Mouse (Mus musculus) heart, embryonic 13.5 days (tissue): ENCODE results near the gene Sgms1. TPM values are rescaled to one million over a fixed set of nuclear protein-coding genes. Genes with fewer than 3 reads are reported as not detected.

Source experiments
- ATAC-seq: fragments of 200-750 bp; cut with Nextera tagmentation; 2 replicates; pipeline ENCODE4 v1.8.0; 2017; ENCODE audit warnings: moderate TSS enrichment; ENCODE audit not compliant: insufficient number of reproducible peaks, low FRiP score, low TSS enrichment; ENCODE audit errors: extremely low read depth
- H3K27ac ChIP-seq: fragments of 300-500 bp; sonication (generic); replicated peaks from 2 replicates; pipeline ENCODE4 v1.5.1; 2015; ENCODE audit warnings: moderate library complexity, mild to moderate bottlenecking, inconsistent platforms
- H3K27me3 ChIP-seq: fragments of 300-500 bp; sonication (generic); replicated peaks from 2 replicates; pipeline ENCODE4 v1.6.1; 2015; ENCODE audit warnings: mild to moderate bottlenecking, inconsistent platforms
- H3K36me3 ChIP-seq: fragments of 300-500 bp; sonication (generic); 2 replicates; pipeline ENCODE4 v1.6.1; 2015; ENCODE audit warnings: mild to moderate bottlenecking, inconsistent platforms
- H3K4me1 ChIP-seq: fragments of 300-500 bp; sonication (generic); 2 replicates; pipeline ENCODE4 v1.6.1; 2015; ENCODE audit warnings: inconsistent platforms
- H3K4me2 ChIP-seq: fragments of 300-500 bp; sonication (generic); 2 replicates; pipeline ENCODE4 v1.6.1; 2015; ENCODE audit warnings: inconsistent platforms, mild to moderate bottlenecking, moderate library complexity
- H3K4me3 ChIP-seq: fragments of 300-500 bp; sonication (generic); 2 replicates; pipeline ENCODE4 v1.5.1; 2015; ENCODE audit warnings: moderate library complexity, mild to moderate bottlenecking, inconsistent platforms
- H3K9ac ChIP-seq: fragments of 300-500 bp; sonication (generic); 2 replicates; pipeline ENCODE4 v1.6.1; 2015; ENCODE audit warnings: inconsistent platforms, mild to moderate bottlenecking, moderate library complexity
- H3K9me3 ChIP-seq: fragments of 300-500 bp; sonication (generic); 2 replicates; pipeline ENCODE4 v1.6.1; 2016; ENCODE audit warnings: inconsistent platforms
- WGBS: fragments of 180-500 bp; shearing (Covaris S2); methylation state at CpG from one replicate; pipeline ENCODE4 v1.1.7; 2015; ENCODE audit warnings: mixed read lengths; 5-methylcytosine and 5-hydroxymethylcytosine counted together
- polyA plus RNA-seq: library from polyadenylated mRNA; unstranded; fragments of >200 nt; fragmentation: Nextera tagmentation; extraction: Ambion mirVana; gene quantifications from 2 replicates; pipeline ENCODE4 v1.2.1, GENCODE M21; 2015

The Sgms1 gene
- polyA plus RNA-seq, 1 experiment from 2014 or later: 33.3 TPM

DNA sequence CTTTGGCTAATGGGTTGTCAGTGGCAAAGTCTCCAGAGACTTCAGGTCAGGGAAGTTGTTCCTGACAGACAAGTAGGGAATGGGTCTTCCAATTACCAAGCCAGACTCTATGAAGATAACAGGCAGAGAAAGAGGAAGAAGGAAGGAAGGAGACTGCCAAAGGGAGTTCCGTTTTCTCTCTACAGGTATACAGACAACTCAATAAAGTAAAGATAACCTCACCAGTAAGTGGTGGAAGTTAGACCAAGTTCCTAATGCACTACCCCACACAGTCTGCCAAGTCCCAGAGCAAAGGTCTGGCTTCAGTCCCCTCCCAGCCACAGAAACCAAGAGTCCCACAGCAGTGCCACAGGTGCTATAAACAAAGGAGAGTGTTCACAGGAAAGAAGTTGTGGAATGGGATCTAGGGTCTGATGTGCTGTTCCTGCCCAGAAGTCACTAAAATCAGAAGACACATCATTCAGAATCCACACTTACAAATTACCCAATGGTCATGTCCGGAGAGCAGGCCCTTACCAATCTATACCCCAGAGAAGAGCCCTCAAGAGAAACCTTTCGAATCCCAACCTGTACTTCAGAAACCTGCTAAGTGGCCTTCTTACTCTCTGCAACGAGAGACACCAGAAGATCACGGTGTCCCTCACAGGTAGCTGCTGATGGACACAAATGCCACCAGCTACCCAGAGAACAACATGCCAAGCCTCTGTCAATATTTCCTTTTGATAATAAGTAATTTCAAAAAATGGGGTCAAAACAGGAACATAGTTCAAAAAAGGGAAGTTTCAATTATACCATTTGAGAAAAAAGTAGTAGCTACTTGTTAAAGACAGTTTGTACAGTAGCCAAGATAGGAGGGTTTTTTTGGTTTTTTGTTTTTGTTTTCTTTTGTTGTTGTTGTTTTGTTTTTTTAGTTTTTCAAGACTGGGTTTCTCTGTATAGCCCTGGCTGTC, 140.1 kb downstream of the Sgms1 start:
- Histone ChIP-seq H3K36me3 (no peaks in the 10 kb centered on the region), H3K4me1 (peaks cover 28% of the 10 kb centered on the region), H3K9me3 (no peaks in the 10 kb centered on the region), H3K4me3 (no peak overlapping the region), H3K4me2 (no peak overlapping the region), H3K27me3 (no peaks in the 10 kb centered on the region), H3K27ac (no peak overlapping the region), H3K9ac (no peak overlapping the region)
- no peak for ATAC-seq
- 72% methylated on average over 5 of the region's 5 CpGs for WGBS

DNA sequence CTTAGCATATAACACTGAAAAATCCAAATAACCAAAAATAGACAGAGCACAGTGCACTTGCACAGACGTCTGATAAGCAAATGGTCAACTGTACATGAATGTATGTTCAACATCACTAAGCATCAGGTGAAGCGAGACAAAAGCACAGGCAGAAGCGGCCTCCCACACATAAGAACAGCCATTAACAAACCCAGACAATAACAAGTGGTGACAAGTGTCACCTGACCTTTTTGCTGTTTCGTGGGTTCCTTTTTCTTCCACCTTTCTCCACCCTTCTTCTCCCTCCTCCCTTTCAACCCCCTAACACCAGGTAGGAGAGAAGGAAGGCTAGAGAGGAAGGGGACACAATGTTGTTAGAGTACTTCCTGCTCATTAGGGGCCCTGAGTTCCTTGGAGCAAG, 144.6 kb downstream of the Sgms1 start:
- Histone ChIP-seq H3K4me2 (no peak overlapping the region), H3K27me3 (no peaks in the 10 kb centered on the region), H3K4me1 (peaks cover 31% of the 10 kb centered on the region), H3K4me3 (no peak overlapping the region), H3K27ac (no peak overlapping the region), H3K9ac (no peak overlapping the region), H3K9me3 (no peaks in the 10 kb centered on the region), H3K36me3 (no peaks in the 10 kb centered on the region)
- 52% methylated on average over 4 of the region's 4 CpGs for WGBS
- no peak for ATAC-seq

GRCm38 (mm10) chr19:32243246-32243645, 146.3 kb downstream of the Sgms1 start:
- ATAC-seq: no peak
- no peaks in the 10 kb centered on the region for H3K9me3 ChIP-seq
- no peaks in the 10 kb centered on the region for H3K27me3 ChIP-seq
- no peak overlapping the region for H3K4me3 ChIP-seq
- no peak overlapping the region for H3K27ac ChIP-seq
- peaks cover 47% of the 10 kb centered on the region for H3K4me1 ChIP-seq
- no peak overlapping the region for H3K9ac ChIP-seq
- no peak overlapping the region for H3K4me2 ChIP-seq
- WGBS: 91% methylated on average over 9 of the region's 9 CpGs
- no peaks in the 10 kb centered on the region for H3K36me3 ChIP-seq

GRCm38 (mm10) chr19:32242153-32242552, 147.4 kb downstream of the Sgms1 start:
- Histone ChIP-seq H3K4me1 (peaks cover 58% of the 10 kb centered on the region), H3K4me2 (no peak overlapping the region), H3K36me3 (no peaks in the 10 kb centered on the region), H3K27ac (no peak overlapping the region), H3K27me3 (no peaks in the 10 kb centered on the region), H3K9ac (no peak overlapping the region), H3K4me3 (no peak overlapping the region), H3K9me3 (no peaks in the 10 kb centered on the region)
- 32% methylated on average over 4 of the region's 4 CpGs for WGBS
- ATAC-seq: no peak

DNA sequence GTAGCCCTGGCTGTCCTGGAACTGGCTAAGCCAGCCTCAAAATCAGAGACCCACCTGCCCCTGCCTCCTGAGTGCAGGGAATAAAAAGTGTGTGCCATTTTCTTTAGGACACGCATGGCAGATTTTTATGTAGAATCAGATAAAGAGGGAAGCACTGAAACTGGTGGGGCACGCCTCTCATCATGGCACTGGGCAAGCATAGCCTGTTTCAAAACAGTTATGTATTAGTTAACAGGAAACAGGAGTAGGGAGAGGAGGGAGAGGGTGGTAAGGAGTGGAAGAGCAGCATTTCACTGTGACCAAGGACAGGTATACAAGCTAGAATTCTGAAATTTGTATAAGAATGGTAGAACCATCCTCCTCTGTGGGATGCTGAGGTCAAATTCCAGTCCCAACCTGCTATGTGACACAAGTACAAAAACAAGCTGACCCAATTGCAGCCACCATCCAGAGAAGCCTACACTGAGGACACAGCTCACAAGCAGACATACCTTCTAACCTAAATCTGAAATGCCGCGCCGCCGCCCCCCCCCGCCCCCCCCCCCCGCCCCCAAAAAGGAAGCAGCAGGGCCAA, 149.0 kb downstream of the Sgms1 start:
- H3K4me3 ChIP-seq: no peak overlapping the region
- H3K4me1 ChIP-seq: peaks cover 58% of the 10 kb centered on the region
- no peaks in the 10 kb centered on the region for H3K27me3 ChIP-seq
- ATAC-seq: no peak
- no peak overlapping the region for H3K27ac ChIP-seq
- 73% methylated on average over 6 of the region's 8 CpGs for WGBS
- H3K9ac ChIP-seq: no peak overlapping the region
- no peaks in the 10 kb centered on the region for H3K9me3 ChIP-seq
- H3K36me3 ChIP-seq: no peaks in the 10 kb centered on the region
- H3K4me2 ChIP-seq: no peak overlapping the region

DNA sequence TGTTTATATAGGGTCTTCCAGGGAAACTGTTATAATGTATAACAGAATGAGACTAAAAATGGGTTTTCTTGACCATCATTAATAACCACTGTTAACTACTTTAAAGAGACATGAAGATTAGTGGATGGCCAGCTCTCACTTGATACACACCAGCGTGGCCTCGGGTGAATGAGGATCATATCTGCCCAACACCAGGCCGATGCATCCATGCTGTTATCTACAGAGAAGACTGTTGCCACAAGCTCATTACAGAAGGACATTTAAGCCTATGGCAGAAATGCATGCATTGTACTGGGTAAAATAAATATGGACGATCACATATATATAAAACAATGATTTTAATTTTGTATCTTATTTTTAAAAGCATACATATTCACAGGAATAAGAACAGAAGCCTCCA, 149.6 kb downstream of the Sgms1 start:
- 59% methylated on average over 4 of the region's 4 CpGs for WGBS
- ATAC-seq: no peak

GRCm38 (mm10) chr19:32239459-32239792, 150.1 kb downstream of the Sgms1 start:
- Histone ChIP-seq H3K4me1 (peaks cover 53% of the 10 kb centered on the region), H3K36me3 (no peaks in the 10 kb centered on the region), H3K27me3 (no peaks in the 10 kb centered on the region), H3K4me2 (0 out of 2 replicates have a peak overlapping the region, but pooled peaks have one; percentile 0), H3K9me3 (no peaks in the 10 kb centered on the region), H3K9ac (no peak overlapping the region), H3K27ac (no peak overlapping the region), H3K4me3 (no peak overlapping the region)
- 69% methylated on average over 4 of the region's 6 CpGs for WGBS
- ATAC-seq: no peak

More for the DNA sequence above, 149.6 kb downstream of the Sgms1 start:
- Histone ChIP-seq H3K4me2 (no peak overlapping the region), H3K27ac (no peak overlapping the region), H3K9ac (no peak overlapping the region), H3K4me1 (peaks cover 54% of the 10 kb centered on the region), H3K4me3 (no peak overlapping the region), H3K9me3 (no peaks in the 10 kb centered on the region), H3K27me3 (no peaks in the 10 kb centered on the region), H3K36me3 (no peaks in the 10 kb centered on the region)

- Histone ChIP-seq H3K4me3 (no peak overlapping the region), H3K36me3 (no peaks in the 10 kb centered on the region), H3K4me1 (peaks cover 53% of the 10 kb centered on the region), H3K9ac (no peak overlapping the region), H3K27me3 (no peaks in the 10 kb centered on the region), H3K4me2 (0 out of 2 replicates have a peak overlapping the region, but pooled peaks have one; percentile 0), H3K27ac (peak overlapping the region; percentile 32; the same call in 1 of the 2 replicates), H3K9me3 (no peaks in the 10 kb centered on the region)
- WGBS: 57% methylated on average over 11 of the region's 11 CpGs
- ATAC-seq: no peak
These were observed 150.6 kb downstream of the Sgms1 start for GRCm38 (mm10) chr19:32238722-32239458.

DNA sequence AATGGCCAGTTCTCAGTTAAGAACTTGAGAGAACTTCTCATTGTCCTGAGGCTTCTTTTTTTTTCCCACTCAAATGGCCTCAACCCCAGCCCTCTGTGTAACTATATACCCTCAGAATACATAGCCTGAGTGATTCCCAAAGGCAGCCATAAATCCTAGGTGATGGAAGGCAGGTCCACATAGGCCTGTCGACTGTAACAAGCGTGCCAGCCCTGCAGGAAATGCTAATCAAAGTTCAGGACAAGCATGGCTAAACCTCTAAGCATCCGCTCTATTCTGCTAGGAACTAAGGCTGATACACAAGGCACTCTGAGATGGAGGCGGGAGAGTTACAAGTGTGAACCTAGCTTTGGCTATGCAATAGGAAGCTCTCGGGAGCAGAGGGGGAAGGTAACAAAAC, 151.8 kb downstream of the Sgms1 start:
- no peak for ATAC-seq
- H3K4me1 ChIP-seq: peaks cover 51% of the 10 kb centered on the region
- no peaks in the 10 kb centered on the region for H3K27me3 ChIP-seq
- H3K4me3 ChIP-seq: no peak overlapping the region
- H3K4me2 ChIP-seq: no peak overlapping the region
- no peaks in the 10 kb centered on the region for H3K9me3 ChIP-seq
- H3K36me3 ChIP-seq: no peaks in the 10 kb centered on the region
- WGBS: 59% methylated on average over 5 of the region's 5 CpGs
- H3K27ac ChIP-seq: no peak overlapping the region
- H3K9ac ChIP-seq: no peak overlapping the region

GRCm38 (mm10) chr19:32237173-32237583, 152.3 kb downstream of the Sgms1 start:
- H3K4me2 ChIP-seq: no peak overlapping the region
- no peaks in the 10 kb centered on the region for H3K27me3 ChIP-seq
- no peaks in the 10 kb centered on the region for H3K9me3 ChIP-seq
- 64% methylated on average over 3 of the region's 3 CpGs for WGBS
- no peak overlapping the region for H3K27ac ChIP-seq
- ATAC-seq: no peak
- H3K4me3 ChIP-seq: no peak overlapping the region
- H3K9ac ChIP-seq: no peak overlapping the region
- H3K4me1 ChIP-seq: peaks cover 46% of the 10 kb centered on the region
- no peaks in the 10 kb centered on the region for H3K36me3 ChIP-seq

DNA sequence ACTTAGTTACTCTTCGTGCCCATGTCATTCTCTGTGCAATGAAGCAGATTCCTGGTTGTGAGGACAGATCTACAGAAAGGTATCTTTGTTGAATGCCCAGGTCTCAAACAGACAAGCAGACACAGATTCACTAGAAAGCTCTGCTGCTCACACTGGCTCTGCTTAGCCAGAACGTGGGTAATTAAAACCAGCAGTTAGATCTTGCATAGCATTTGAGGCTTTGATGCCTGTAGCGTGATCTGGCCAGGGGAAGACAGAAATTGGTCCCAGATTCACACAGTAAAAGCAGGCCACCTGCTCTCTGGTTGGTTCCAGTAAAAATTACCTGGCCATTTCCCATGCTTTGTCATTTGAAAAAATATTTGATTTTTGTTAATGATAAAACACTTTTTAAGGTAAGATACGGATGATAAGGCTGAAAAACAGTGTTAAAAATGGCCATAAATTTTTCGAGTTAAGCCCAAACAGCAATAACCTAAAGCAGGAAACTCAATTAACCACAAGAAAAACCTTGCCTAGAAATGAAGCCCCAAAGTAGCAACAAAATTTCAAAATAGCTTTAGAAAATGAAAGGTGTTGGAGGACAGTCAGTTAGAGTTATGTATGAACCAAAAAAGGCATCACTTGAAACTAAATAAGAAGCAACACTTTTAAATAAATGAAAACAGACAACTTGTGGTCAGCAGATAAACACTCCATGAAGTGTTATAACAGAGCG, 154.6 kb downstream of the Sgms1 start:
- H3K4me3 ChIP-seq: no peak overlapping the region
- H3K36me3 ChIP-seq: no peaks in the 10 kb centered on the region
- peaks cover 42% of the 10 kb centered on the region for H3K4me1 ChIP-seq
- 80% methylated on average over 6 of the region's 6 CpGs for WGBS
- ATAC-seq: no peak
- no peak overlapping the region for H3K27ac ChIP-seq
- H3K9me3 ChIP-seq: no peaks in the 10 kb centered on the region
- H3K9ac ChIP-seq: no peak overlapping the region
- H3K4me2 ChIP-seq: no peak overlapping the region
- H3K27me3 ChIP-seq: no peaks in the 10 kb centered on the region
